Mouse (Mus musculus) kidney, embryonic 14.5 days (tissue): ENCODE results near the gene Plod1. TPM values are rescaled to one million over a fixed set of nuclear protein-coding genes. Genes with fewer than 3 reads are reported as not detected.
"Not testable (repeated sequence)": the region's sequence is repeated elsewhere in the genome, so short reads cannot be mapped to it uniquely, and the experiment has no call there.

Experiments used
- ATAC-seq: fragments of 200-750 bp; cut with Nextera tagmentation; 2 replicates; pipeline ENCODE4 v1.8.0; 2017; ENCODE audit warnings: moderate number of reproducible peaks, mild to moderate bottlenecking, moderate TSS enrichment, moderate library complexity; ENCODE audit not compliant: low FRiP score, low TSS enrichment
- H3K27ac ChIP-seq: fragments of 300-500 bp; sonication (generic); 2 replicates; pipeline ENCODE4 v1.5.1; 2014; ENCODE audit warnings: low read depth, mild to moderate bottlenecking, low read length, moderate library complexity, mixed read lengths
- H3K27me3 ChIP-seq: fragments of 300-500 bp; sonication (generic); 2 replicates; pipeline ENCODE4 v1.6.1; 2014; ENCODE audit warnings: mild to moderate bottlenecking, low read length; ENCODE audit not compliant: control insufficient read depth, insufficient read depth
- H3K36me3 ChIP-seq: fragments of 300-500 bp; sonication (generic); 2 replicates; pipeline ENCODE4 v1.6.1; 2014; ENCODE audit warnings: low read length, mixed read lengths; ENCODE audit not compliant: control insufficient read depth, insufficient read depth
- H3K4me1 ChIP-seq: fragments of 300-500 bp; sonication (generic); 2 replicates; pipeline ENCODE4 v1.6.1; 2014; ENCODE audit warnings: low read length, mixed read lengths; ENCODE audit not compliant: control insufficient read depth, insufficient read depth
- H3K4me2 ChIP-seq: fragments of 300-500 bp; sonication (generic); replicated peaks from 2 replicates; pipeline ENCODE4 v1.6.1; 2014; ENCODE audit warnings: low read depth, mild to moderate bottlenecking, low read length
- H3K4me3 ChIP-seq: fragments of 300-500 bp; sonication (generic); 2 replicates; pipeline ENCODE4 v1.5.1; 2014; ENCODE audit warnings: mild to moderate bottlenecking, low read length
- H3K9ac ChIP-seq: fragments of 300-500 bp; sonication (generic); 2 replicates; pipeline ENCODE4 v1.6.1; 2014; ENCODE audit warnings: low read depth, mild to moderate bottlenecking, low read length, moderate library complexity
- H3K9me3 ChIP-seq: fragments of 300-500 bp; sonication (generic); 2 replicates; pipeline ENCODE4 v1.6.1; 2016; ENCODE audit warnings: low read length; ENCODE audit not compliant: control insufficient read depth
- WGBS: fragments of 180-500 bp; shearing (Covaris S2); extraction: QIAGEN DNeasy Blood & Tissue Kit; methylation state at CpG from one replicate; pipeline ENCODE4 v1.1.7; 2014; 5-methylcytosine and 5-hydroxymethylcytosine counted together
- polyA plus RNA-seq: library from polyadenylated mRNA; unstranded; fragments of >200 nt; fragmentation: Nextera tagmentation; extraction: Ambion mirVana; gene quantifications from 2 replicates; pipeline ENCODE4 v1.2.1, GENCODE M21; 2014

Gene Plod1
- polyA plus RNA-seq, 1 experiment from 2014 or later, result 40.7 TPM

DNA sequence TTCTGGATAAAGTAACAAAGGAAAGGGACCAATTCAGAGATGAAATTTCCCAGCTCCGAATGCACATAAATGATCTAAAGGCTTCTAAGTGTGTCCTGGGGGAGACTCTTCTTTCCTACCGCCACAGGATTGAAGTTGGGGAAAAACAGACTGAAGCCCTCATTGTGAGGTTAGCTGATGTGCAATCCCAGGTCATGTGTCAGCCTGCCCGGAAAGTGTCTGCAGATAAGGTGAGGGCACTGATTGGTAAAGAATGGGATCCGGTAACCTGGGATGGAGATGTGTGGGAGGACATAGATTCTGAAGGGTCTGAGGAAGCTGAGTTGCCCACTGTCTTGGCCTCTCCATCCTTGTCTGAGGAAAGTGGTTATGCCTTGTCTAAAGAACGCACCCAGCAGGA, 67.3 kb downstream of the Plod1 start:
- ATAC-seq, result no peak
- Histone ChIP-seq H3K4me1 (peaks cover 19% of the 10 kb centered on the region), H3K4me2 (peak overlapping the region; percentile 65), H3K36me3 (peaks cover 36% of the 10 kb centered on the region), H3K27me3 (no peaks in the 10 kb centered on the region), H3K9me3 (no peaks in the 10 kb centered on the region), H3K9ac (peak overlapping the region; percentile 66), H3K27ac (no peak overlapping the region), H3K4me3 (peak overlapping the region; percentile 87)
- WGBS, result 17% methylated on average over 5 of the region's 5 CpGs

DNA sequence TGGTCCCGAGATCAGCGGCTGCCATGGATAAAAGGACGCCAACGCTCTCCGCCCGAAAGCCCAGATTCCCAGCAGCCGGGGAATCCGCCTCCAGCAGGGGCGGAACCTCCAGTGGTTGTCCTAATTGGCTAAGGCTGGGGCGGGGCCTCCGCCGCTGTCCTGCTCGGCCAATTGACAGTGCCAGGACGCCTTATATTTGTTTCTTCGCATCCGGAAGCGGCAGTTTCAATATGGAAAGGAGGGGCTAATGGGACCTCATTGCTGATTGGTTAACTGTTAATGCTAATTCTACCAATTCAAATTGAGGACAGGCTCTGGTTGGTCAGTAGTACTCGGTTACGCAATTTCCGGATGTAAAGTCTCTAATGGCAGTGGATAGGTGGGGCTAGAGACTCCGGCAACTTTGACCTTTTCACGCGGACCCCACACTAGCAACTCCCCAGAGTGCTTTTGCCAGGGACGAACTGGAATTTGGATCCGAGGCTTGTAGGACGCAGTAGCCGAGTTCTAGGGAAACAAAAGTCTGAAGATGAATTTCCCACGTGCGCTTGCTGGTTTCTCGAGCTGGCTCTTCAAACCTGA, 68.0 kb downstream of the Plod1 start, which contains the start of the genes Miip and Fv1:
TSS of gene Miip (minus strand) at position 367 of the 582 bp plus-strand sequence.
TSS of gene Fv1 (plus strand) at position 530 of the 582 bp plus-strand sequence.
- peaks cover 31% of the 10 kb centered on the region for H3K36me3 ChIP-seq

GRCm38 (mm10) chr4:147867563-147868449, 68.8 kb downstream of the Plod1 start:
- peak overlapping the region; percentile 62 for H3K4me2 ChIP-seq
- 3% methylated on average over 22 of the region's 22 CpGs for WGBS
- H3K9ac ChIP-seq, result peak overlapping the region; percentile 76
- H3K36me3 ChIP-seq, result peaks cover 27% of the 10 kb centered on the region
- H3K9me3 ChIP-seq, result no peaks in the 10 kb centered on the region
- H3K4me1 ChIP-seq, result peaks cover 19% of the 10 kb centered on the region
- no peaks in the 10 kb centered on the region for H3K27me3 ChIP-seq
- H3K27ac ChIP-seq, result peak overlapping the region; percentile 85
- ATAC-seq, result peak; percentile 3; the same call in 1 of the 2 replicates
- H3K4me3 ChIP-seq, result peak overlapping the region; percentile 87

More for the DNA sequence above, 68.0 kb downstream of the Plod1 start, which contains the start of the genes Miip and Fv1:
- Histone ChIP-seq H3K27ac (peak within 1 kb of the TSS; percentile 85), H3K27me3 (no peaks in the 10 kb centered on the region), H3K9ac (peak within 1 kb of the TSS; percentile 76), H3K4me1 (peaks cover 19% of the 10 kb centered on the region), H3K4me3 (peak within 1 kb of the TSS; percentile 87), H3K4me2 (peak within 1 kb of the TSS; percentile 65), H3K9me3 (no peaks in the 10 kb centered on the region)
- whole genome bisulfite sequencing, result under 1% methylated on average over 30 of the region's 30 CpGs
- peak; percentile 99 for ATAC-seq

GRCm38 (mm10) chr4:147866793-147867192, 69.8 kb downstream of the Plod1 start:
- H3K4me2 ChIP-seq, H3K4me3 ChIP-seq: not testable (repeated sequence)
- WGBS, result 21% methylated on average over 3 of the region's 3 CpGs

DNA sequence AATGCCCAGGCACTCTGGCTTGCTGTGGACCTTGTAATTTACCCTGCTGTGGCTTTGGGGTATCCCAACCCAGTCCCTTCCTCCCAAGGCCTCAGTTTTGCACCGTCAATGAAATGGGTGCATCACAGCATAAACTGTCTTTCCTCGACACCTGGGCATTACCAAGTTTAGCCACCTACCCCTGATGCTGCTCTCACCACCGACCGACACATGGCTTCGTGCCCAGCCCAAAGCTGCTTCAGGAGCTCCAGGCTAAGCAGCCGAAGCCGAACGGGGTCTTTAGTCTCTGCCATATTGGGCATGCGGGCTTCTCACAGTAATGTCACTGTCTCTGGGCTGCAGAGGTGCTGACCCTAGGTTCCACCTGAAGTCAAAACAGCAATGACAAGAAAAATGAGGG, 70.5 kb downstream of the Plod1 start:
- Histone ChIP-seq H3K4me3 (no peak overlapping the region), H3K4me2 (no peak overlapping the region), H3K36me3 (peaks cover 34% of the 10 kb centered on the region), H3K4me1 (peaks cover 19% of the 10 kb centered on the region), H3K9me3 (no peaks in the 10 kb centered on the region), H3K27me3 (no peaks in the 10 kb centered on the region), H3K9ac (no peak overlapping the region), H3K27ac (no peak overlapping the region)
- 97% methylated on average over 9 of the region's 9 CpGs for WGBS
- no peak for ATAC-seq

More at GRCm38 (mm10) chr4:147866793-147867192, 69.8 kb downstream of the Plod1 start:
- not testable (repeated sequence) for H3K27me3 ChIP-seq, ATAC-seq, H3K27ac ChIP-seq, H3K9ac ChIP-seq, H3K9me3 ChIP-seq
- Histone ChIP-seq H3K36me3 (peaks cover 29% of the 10 kb centered on the region), H3K4me1 (peaks cover 19% of the 10 kb centered on the region)

DNA sequence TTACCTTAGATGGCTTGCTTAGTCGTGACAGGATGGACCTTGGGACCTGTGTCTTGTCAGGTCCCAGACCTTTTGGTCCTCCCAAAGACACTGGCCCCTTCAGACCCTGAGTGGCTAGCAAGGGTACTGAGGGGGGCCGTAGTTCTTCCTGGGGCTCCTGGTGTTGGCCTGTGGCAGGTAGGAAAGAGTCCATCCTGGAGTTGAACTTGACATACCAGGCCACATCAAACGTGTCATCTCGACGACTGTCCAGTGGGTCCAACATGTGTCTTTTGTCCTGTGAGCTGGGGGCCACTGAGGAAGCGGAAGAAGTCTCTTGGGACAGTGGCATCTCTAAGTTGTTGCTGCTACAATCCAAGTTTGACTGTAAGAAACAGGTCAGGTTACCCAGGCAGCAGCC, 70.9 kb downstream of the Plod1 start:
- H3K9ac ChIP-seq, result no peak overlapping the region
- WGBS, result 95% methylated on average over 6 of the region's 6 CpGs
- no peak for ATAC-seq
- H3K36me3 ChIP-seq, result peaks cover 37% of the 10 kb centered on the region
- H3K9me3 ChIP-seq, result no peaks in the 10 kb centered on the region
- no peak overlapping the region for H3K27ac ChIP-seq
- no peak overlapping the region for H3K4me2 ChIP-seq
- no peaks in the 10 kb centered on the region for H3K27me3 ChIP-seq
- peaks cover 19% of the 10 kb centered on the region for H3K4me1 ChIP-seq
- H3K4me3 ChIP-seq, result no peak overlapping the region

GRCm38 (mm10) chr4:147862051-147862450, 74.5 kb downstream of the Plod1 start:
- Histone ChIP-seq H3K27ac (no peak overlapping the region), H3K4me3 (no peak overlapping the region), H3K4me1 (no peaks in the 10 kb centered on the region), H3K9me3 (no peaks in the 10 kb centered on the region), H3K36me3 (peaks cover 41% of the 10 kb centered on the region), H3K4me2 (no peak overlapping the region), H3K9ac (no peak overlapping the region), H3K27me3 (no peaks in the 10 kb centered on the region)
- 77% methylated on average over 3 of the region's 3 CpGs for WGBS
- ATAC-seq, result no peak
